Mouse (Mus musculus) embryo, embryonic 10.5 days (tissue): ENCODE measurements around the gene Krt12.

ENCODE experiments used
- DNase-seq: peaks from one replicate; pipeline ENCODE4 v3.0.0-alpha.2; 2015; ENCODE audit warnings: low spot score

The Krt12 gene

DNA sequence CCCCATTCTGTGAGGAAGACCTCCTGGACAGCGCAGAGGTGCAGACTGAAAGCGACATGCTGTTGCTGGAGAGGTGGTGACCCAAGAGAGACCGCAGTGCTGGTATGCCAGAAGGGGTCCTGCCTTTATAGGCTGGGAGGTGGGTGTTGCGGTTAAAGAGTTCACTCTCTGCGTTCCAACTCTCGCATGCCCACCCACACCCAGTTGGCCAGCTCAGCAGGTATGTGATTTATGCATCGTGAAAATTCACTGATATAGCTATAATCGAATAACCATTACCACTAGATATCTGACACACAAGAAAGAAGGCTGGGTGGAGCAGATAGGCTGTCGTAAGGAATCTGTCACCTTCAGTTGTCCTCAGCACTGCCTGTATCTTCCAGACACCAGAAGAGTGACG lies at the start of gene Krt12:
Gene Krt12, minus strand, starts transcription at position 101 of the 400 bp plus-strand sequence.
- DNase-seq: no peak

- DNase-seq: no peak
These were observed 47.2 kb upstream of the Krt12 start for GRCm38 (mm10) chr11:99469228-99469627.

GRCm38 (mm10) chr11:99468566-99468965 lies 46.5 kb upstream of the Krt12 start:
- no peak for DNase-seq

DNA sequence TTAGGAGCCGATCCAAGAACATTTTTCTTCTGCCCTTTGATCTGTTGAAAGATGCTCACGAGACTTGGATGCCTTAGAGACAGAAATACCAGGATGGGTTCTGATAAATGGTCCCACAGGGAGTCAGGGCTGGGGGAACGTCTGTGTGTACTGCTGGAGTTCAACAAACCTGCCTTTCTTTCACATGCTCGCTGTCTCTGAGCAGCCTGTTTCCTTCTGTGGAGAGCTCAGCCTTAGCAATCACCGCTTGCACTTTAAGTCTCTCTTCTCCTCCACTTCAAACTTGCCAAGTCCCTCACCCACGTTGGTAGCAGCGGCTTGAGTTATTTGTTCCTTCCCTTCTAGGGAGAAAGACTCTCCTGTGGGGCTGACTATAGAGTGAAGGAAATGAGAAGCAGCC lies 44.3 kb upstream of the Krt12 start:
- peak; percentile 46 for DNase-seq

GRCm38 (mm10) chr11:99464836-99465235 lies 42.8 kb upstream of the Krt12 start:
- DNase-seq: peak; percentile 92

GRCm38 (mm10) chr11:99463155-99463554 lies 41.1 kb upstream of the Krt12 start:
- peak; percentile 89 for DNase-seq

GRCm38 (mm10) chr11:99461736-99462135 lies 39.7 kb upstream of the Krt12 start:
- DNase-seq: no peak

DNA sequence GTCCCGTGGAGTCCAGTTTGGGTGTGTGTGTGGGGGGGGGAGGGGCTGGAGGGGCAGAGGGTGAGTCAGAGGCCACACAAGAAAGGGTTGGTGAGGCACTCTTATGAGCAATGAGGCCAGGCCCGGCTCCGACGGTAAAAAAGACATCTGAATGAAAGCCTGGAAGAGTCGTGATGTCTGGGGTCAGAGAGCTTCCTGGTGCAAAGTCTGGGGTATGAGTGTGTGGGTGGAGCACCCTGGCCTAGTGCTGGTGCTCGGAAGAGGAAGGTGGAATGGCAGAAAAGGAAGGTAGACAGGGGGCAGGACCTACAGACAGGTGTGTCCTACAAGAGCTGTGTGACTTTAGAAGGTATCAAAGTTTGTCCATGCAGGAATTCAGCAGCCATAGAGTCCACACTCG lies 36.8 kb upstream of the Krt12 start:
- no peak for DNase-seq

- DNase-seq: no peak
These were observed 32.7 kb upstream of the Krt12 start for GRCm38 (mm10) chr11:99454759-99455158.

- DNase-seq: no peak
These were observed 32.0 kb upstream of the Krt12 start for GRCm38 (mm10) chr11:99454044-99454443.

- no peak for DNase-seq
These were observed 26.7 kb upstream of the Krt12 start for GRCm38 (mm10) chr11:99448769-99449168.

- no peak for DNase-seq
These were observed 19.2 kb upstream of the Krt12 start for GRCm38 (mm10) chr11:99441220-99441619.

DNA sequence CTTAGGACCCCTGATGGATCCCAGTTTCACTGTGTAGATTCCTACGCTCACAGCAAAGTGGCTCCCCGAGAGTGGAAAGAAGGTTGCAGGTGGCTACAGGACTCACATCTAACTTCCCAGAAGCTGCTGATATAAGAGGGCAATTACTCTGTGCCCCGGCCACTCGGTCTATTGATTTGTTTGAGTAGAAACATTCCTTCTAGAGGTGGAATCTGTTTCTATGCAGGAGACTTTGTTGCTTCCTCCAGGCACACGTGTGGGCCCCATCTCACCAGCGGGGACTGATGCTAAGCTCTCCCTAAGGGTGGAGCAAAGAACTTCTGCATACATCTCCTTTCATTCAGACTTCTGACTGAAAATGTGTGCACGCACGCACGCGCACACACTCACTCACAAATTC lies 17.4 kb upstream of the Krt12 start:
- DNase-seq: no peak

- DNase-seq: peak; percentile 22
These were observed 15.9 kb upstream of the Krt12 start, which contains the start of gene Krt20 for GRCm38 (mm10) chr11:99437972-99438371. Gene Krt20 (minus strand): TSS chr11:99438150.

DNA sequence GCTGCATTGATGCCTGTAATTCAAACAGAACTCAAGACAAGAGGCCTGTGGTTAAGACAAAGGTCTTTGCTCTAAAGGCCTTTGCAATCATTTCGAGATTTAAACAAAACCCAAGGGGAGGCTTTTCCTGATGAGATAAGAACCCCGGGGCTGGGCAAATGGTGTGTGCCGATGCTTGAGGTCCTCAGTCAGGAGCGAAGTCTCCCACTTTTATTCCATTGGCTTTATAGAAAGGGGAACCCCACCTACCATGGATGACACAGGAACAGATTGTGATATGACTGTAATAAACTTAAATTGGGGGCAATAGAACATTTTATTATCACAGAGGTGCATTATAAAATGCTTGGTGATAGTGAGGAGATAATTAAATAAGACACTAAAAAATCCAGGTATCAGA lies 14.6 kb upstream of the Krt12 start:
- DNase-seq: no peak

DNA sequence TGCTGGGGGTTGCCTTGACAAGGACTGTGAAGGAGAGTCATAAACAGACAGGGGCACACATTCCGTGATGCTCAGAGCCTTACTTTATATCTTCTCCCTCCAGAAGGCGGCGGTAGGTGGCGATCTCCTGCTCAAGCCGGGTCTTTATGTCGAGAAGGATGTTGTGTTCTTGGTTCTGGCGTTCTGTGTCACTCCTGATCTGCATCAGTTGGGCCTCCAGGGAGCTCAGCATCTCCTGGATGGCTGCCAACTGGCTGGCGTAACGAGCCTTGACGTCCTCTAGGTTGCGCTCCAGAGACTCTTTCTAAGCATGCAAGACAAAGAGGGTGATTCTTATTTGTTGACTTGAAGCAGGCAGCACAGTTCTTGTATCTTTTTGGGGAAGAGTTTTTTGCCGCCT lies 8.6 kb upstream of the Krt12 start:
- peak; percentile 14 for DNase-seq

DNA sequence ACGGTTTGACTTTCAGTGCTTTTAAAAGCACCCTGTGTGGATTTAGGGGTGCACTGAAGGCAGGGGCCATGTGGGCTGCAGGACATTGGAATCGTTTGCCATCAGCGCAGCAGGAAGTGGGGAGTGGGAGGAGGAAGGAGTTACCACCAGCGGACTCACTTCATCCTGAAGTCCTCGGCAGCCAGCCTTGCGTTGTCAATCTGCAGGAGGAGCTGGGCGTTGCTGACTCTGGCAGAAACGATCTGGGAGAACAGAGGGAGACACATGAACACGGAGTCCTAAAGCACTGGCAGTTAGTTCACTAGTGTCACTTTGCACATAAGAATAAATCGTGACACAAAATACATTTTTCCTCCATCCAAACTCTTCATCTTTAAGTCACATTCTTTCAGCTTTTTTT lies 1.5 kb downstream of the Krt12 start:
- DNase-seq: no peak

DNA sequence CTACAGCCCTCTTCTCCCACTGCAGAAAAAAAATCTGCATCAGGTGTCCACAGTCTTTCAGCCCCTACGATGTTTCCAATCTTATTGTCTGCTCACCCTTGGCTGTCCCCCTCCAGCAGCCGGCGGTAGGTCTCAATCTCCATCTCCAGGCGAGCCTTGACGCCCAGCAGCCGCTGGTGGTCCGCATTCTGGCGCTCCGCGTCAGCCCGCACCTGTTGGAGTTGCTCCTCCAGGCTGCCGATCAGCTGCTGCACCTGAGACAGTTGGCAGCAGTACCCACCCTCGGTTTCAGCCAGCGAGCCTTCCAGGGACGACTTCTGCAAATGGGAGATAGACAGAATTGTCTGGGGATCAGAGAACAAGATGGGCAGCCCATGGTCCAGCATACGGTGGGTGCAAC lies 4.2 kb downstream of the Krt12 start:
- DNase-seq: no peak

GRCm38 (mm10) chr11:99416902-99417301 lies 5.2 kb downstream of the Krt12 start:
- no peak for DNase-seq

- DNase-seq: no peak
These were observed 7.5 kb downstream of the Krt12 start for GRCm38 (mm10) chr11:99414463-99415147.

DNA sequence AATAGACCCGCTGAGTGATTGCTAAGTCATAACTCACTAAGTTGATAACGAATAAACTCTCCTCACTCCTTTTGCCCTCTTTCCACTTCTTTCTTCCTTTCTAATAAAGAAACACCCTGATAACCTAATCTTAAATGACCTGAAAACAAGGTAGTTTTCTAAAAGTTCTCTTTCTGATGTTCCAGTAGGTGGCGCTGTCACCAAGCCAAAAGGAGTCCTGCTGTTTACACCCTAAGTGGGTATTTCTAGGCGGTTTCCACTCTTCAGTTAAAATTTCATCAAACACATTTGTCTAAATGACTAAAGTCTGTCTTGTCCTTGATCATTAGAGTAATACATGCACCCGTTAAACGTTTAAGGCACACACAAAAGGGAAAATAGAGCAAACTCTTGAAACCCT lies 8.8 kb downstream of the Krt12 start:
- DNase-seq: peak; percentile 71

- DNase-seq: no peak
These were observed 15.9 kb downstream of the Krt12 start for GRCm38 (mm10) chr11:99406186-99406585.

GRCm38 (mm10) chr11:99399956-99400549 lies 22.0 kb downstream of the Krt12 start:
- DNase-seq: no peak

DNA sequence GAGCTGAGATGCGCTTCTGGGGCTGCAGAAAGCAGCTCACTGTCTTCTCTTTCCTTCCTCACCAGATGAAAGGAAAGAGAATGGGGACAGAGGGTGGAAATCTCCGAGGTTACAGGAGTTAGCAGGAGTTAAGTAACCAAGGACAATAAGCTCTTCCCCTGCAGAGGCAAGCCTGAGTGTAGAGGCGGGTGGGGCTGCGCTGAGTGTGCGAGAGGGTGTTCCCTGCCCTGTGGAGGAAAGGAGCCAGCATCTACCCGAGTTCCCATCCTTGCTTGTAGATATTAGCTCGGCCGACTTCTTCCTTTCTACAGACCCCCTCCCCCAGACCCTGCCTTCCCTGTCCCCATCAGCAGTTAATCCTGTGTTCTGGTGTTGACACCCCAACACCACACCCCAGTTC lies 23.2 kb downstream of the Krt12 start:
- DNase-seq: no peak
